Mouse (Mus musculus) layer of hippocampus, postnatal 10 days (tissue): ENCODE measurements around the gene Mccc2. TPM values are rescaled to one million over a fixed set of nuclear protein-coding genes. Genes with fewer than 3 reads are reported as not detected.

Source experiments
- DNase-seq, 2 experiments: peaks; one replicate each; pipeline ENCODE4 v3.0.0; 2021; ENCODE audit warnings: low spot score in 2 of 2
- total RNA-seq, 2 experiments: library from RNA; stranded (reverse); gene quantifications; 2 replicates each; pipeline ENCODE4 v1.2.3; 2021

Mccc2 gene
- total RNA-seq, 2 experiments from 2014 or later: 33.0 to 38.7 TPM

DNA sequence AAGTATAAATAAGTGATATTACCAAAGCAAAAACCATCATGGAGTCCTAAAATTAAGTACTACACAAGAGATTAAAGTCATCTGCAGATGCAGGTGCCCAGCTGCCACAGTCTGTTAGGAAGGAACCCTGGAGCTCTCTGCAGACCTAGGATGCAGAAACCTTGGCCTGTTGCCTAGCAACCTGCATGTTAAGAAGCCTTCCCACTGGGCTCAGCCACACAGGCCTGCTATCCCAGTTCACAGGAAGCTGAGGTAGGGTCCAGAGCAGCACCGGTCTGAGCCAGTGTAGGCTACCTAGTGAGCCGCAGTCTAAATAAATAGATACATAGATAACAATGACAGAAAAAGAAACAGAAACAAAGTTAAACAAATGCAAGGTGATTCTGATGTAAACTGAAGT is 74.8 kb downstream of the Mccc2 start:
- no peak for DNase-seq

DNA sequence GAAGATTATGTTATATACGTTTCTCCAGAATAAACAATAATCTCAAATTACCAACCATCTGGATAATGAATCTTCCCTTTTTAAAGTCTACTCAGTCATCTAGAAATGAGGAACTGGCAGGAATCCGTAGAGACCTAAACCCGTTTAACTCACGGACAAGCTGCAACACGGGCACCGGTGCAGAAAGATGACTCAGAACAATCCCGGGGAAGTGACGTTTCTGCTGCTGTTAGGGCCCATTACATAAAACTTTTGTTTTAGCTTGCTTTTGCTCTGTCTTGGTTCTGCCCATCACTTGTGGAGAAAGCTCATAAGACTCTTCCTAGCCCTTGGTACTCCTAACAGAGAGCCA is 76.1 kb downstream of the Mccc2 start:
- DNase-seq: no peak

DNA sequence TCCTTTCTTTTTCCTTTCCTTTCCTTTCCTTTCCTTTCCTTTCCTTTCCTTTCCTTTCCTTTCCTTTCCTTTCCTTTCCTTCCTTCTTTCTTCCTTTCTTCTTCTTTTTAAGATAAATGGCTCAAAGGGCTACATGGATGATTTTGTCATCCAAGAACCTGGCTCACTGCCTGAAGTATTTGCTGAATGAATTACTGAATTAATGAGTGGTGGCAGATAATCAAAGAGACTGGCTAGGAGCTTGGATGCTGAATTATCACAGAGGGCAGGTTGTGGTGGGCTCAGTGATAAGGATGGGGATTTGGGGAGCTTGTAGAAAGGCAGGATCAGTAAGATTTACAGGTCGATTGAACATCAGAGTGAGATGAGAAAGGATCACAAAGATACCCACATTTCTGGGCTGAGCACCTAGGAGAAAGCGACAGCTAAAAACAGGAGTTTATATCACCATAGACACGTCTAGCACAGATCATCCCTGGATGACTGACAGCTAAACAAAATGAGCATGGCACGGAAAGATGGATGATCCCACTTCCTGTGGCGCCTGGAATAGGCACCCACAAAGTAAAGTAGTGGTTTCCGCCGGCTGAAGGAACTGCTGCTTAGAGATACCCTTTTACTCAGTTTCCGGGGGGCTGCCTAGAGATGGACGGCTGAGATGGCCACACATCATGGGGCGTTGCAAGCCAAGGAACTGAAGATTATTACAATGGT is 76.7 kb downstream of the Mccc2 start:
- DNase-seq: no peak

DNA sequence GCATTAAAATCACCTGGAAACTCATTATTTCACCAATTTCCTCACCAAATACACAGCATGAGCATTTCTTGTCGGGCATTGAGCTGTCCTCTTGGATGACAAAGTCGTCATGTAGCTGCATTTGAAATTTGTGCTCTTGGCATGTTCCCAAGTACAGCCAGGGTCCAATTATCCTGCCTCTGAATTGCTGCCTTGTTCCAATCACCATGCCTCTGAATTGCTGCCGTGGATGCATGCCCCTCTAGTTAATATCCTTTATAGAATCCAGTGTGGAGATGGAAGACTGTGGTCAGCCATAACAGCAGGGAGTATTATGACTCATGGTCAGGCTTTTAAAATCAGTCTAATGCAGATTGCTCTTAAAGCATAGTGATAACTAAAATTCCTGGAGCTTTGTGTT is 77.7 kb downstream of the Mccc2 start:
- DNase-seq: no peak

DNA sequence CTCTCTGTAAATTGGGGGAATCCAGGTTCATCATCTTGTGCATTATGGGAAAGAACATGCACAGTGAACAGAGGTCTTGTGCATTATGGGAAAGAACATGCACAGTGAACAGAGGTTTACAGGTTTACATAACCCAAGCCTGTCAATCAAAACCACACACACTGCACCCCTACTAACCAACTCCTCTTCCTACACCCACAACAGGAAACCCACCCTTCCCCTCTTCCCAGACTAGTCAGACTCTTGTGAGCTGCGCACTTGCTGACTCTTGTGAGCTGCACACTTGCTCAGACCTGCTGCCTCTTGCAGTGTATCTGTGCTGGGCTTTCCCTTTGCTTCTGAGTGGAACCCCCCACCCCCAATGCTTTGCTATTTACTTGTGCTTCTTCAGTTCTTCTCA is 83.0 kb downstream of the Mccc2 start:
- no peak for DNase-seq

DNA sequence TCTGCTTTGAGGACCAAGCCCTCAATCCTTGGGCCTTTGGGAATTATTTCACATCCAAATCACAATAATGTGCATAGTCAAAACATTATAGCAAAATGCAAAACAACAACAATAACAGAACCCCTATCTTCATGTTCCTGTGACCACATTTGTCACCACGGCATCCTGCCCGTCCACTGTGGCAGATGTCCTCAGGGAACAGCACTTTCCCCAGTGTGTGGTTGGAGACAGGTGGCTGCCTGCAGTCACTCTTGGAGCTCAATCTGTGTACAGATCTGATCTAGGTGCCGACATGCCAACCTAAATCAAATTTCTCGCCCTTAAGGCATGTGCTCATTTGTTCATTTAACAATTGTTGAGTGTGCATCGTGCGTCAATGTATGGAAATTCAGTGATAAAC is 83.9 kb downstream of the Mccc2 start:
- peak; percentile 20 to 37 for DNase-seq

DNA sequence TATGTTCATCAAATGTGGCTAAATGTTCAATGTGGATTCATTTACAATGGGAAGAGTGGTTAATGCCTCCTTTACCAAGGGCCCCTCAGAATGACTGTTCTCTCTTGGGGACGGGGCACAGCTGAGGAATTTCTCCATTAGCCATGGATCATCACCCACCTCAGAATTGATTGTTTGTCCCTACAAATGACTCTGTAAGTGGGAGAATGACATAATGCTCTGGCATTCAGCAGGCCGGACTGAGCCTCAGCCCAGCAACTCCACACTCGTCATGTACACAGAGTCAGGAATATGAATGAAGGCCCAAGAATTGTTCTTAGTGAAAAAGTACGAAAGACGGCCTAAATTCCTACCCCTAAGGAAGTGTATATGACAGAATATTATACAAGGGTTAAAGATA is 89.2 kb downstream of the Mccc2 start:
- no peak for DNase-seq

DNA sequence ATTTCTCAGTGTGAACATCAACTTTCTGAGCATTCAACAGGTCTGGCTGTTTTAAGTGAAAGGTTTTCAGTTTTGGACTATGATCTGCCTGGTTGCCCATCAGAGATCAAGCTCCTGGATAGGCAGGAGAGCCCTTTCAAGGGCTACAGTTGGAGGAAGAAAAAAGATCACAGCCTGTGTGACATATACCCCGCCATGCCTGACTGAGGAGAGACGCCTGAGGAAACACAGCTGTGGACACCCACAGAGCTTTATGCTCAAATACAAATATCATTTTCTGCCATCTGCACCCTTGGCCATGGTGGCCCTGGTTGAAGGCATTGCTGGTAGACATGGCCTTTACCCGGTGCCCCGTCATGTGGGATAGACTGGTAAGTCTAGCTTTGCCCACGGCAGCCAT is 99.8 kb downstream of the Mccc2 start:
- DNase-seq: no peak

DNA sequence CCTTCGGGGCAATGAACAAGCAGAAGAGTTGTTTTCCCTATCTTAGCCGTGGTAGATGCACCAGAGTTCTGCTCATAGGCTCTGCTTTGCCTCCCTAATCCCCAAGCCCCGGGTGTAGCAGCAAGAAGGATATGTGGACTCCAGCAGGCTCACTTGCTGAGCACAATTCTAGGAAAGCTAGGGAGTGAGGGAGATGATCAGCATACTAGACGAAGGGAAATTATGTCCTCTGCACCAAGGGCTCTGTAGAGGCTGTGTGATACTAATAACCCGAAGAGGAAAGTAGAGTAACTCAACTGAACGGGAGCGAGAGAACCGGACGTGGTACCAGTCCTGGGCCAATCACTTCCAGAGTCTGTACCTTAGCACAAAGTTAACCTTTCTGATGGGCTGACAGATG is 114.5 kb downstream of the Mccc2 start, which contains the start of gene Cartpt:
Gene Cartpt (minus strand): TSS at position 127 of the 400 bp plus-strand sequence.
- no peak for DNase-seq

DNA sequence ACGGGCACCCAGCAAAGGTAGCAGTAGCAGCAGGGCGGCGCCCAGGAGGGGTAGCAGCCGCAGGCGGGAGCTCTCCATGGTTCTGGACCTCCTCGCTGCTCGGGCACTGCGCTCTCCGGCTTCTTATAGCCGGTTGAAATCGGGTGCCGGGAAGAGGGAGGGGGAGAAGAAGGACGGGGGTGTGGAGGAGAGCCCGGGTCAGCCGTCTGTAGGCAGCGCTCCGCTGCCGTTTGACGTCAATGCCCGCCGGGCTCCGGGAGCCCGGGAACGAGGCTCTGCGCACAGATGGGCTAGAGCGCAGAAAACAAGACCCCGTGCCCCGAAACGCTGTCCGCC is 114.9 kb downstream of the Mccc2 start:
- DNase-seq: peak; percentile 28 to 39

DNA sequence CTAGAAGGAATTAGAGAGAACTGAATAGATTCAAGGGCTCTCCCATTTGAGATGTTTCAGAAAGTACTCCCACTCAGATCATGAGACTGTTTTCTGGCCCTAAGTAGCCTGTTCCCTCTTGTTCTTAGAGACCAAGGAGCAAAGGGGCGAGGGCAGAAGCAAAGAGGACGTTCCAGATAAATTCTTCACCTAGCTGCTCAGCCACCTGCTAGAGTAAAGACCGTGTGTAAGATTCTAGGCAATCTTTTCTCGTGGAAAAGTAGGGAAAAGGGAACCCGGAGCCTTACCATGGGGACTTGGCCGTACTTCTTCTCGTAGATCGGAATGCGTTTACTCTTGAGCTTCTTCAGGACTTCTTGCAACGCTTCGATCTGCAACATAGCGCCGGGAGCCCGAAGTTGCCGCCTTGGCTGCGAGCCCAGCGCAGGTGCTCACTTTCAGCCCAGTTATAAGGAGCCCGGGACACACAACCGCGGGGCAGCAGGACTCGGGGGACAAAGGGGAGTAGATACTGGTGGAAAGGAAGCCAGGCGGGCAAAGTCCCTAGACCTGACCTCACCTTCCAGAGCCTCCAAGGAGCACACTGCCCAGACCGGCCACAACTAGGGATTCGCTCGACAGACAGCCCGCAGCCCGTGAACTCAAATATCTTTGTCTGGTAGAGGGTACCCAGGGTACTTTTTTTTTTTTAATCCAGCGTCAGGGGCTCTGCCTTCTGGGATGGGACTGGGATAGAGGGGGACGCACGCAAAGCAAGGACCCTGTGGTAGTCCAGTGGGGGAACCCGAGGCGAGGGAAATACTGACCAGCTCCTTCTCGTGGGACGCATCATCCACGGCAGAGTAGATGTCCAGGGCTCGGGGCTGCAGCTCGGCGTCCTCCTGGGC is 115.5 kb downstream of the Mccc2 start:
- DNase-seq: no peak

DNA sequence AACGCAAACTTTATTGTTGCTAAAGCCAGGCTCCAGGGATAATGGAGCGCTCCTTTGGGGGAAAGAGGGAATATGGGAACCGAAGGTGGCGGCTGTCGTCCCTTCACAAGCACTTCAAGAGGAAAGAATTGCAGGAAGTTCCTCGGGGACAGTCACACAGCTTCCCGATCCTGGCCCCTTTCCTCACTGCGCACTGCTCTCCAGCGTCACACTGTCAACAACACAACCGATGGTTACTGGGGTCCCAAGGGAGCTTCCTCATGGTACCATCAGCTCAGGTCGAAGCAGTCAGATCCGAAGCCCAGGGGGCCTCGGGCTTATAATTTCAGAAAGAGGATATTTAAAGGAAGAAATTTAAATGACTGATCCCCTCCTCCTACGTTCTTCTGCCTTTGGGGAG is 116.6 kb downstream of the Mccc2 start:
- no peak for DNase-seq

Other genes with a start within 250 kb of the Mccc2 start
- gene Cartpt, start 114.5 kb downstream of the Mccc2 start, total RNA-seq: 1 to 10 TPM; 2.7 TPM
- gene Bdp1, start 88.4 kb upstream of the Mccc2 start, total RNA-seq: 10 to 100 TPM; 33.4 to 35.3 TPM
- gene Serf1, start 92.4 kb upstream of the Mccc2 start, total RNA-seq: 10 to 100 TPM; 49.2 to 63.3 TPM
- 10 to 100 TPM; 39.3 to 45.0 TPM for gene Smn1, start 109.2 kb upstream of the Mccc2 start, total RNA-seq
- gene Naip2, start 186.5 kb upstream of the Mccc2 start, total RNA-seq: under 1 TPM; 0.34 to 0.45 TPM
- gene Naip5, start 230.7 kb upstream of the Mccc2 start, total RNA-seq: under 1 TPM; 0.25 to 0.29 TPM